Mouse (Mus musculus) gastrocnemius, postnatal 36 days (tissue): ENCODE measurements around the gene Gm12253. TPM values are rescaled to one million over a fixed set of nuclear protein-coding genes. Genes with fewer than 3 reads are reported as not detected.

Experiments
- DNase-seq, 2 experiments: peaks; one replicate each; pipeline ENCODE4 v3.0.0; 2022
- intact Hi-C: fragments of 180-260 bp; cut with DNase I; formaldehyde crosslinking; loops from one replicate; pipeline ENCODE4 v1.15.1; 2025
- long read RNA-seq, 2 experiments: library from polyadenylated mRNA; stranded (forward); transcript quantifications; one replicate each; pipeline ENCODE4 v2.0.0; 2021
- total RNA-seq, 2 experiments: library from RNA; stranded (reverse); gene quantifications; 2 replicates each; pipeline ENCODE4 v1.2.3; 2021

Gm12253 gene
- total RNA-seq: not detected
- long read RNA-seq, experiment 1: 0 reads
- long read RNA-seq, experiment 2: 0 reads

GRCm38 (mm10) chr11:58432259-58432658, at the start of gene Gm12253:
TSS of gene Gm12253 (plus strand) at chr11:58432559.
- intact Hi-C loops: no loop called here
- DNase-seq: no peak

- DNase-seq: no peak
- intact Hi-C loops: no loop called here
Observed at GRCm38 (mm10) chr11:58399985-58400645, 32.2 kb upstream of the Gm12253 start.

GRCm38 (mm10) chr11:58400655-58401054, 31.7 kb upstream of the Gm12253 start:
- intact Hi-C loops: no loop called here

DNA sequence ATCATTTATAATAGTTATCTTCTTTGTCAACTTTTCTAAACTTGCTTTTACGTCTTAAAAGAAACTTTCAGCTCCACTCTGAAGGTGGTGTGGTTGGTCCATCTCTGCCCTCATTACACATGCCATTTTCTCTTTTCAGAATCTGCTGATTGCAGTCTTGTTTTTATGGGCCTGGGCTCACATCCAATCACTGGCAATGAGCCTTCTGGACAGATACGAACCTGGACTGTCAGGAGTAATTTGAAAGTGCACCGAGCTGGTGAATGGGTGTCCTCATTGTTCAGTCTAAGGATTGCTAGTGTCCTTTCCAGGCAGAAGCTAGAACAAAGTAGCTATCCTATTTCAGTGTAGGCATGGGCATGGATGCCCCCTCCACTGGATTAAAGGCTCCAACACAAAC, 24.3 kb upstream of the Gm12253 start:
- DNase-seq: no peak
- intact Hi-C loops: no loop called here

More at GRCm38 (mm10) chr11:58400655-58401054, 31.7 kb upstream of the Gm12253 start:
- DNase-seq: no peak

GRCm38 (mm10) chr11:58418336-58418735, 14.0 kb upstream of the Gm12253 start:
- no peak for DNase-seq
- intact Hi-C loops: no loop called here

- intact Hi-C loops: no loop called here
- DNase-seq: no peak
Observed at GRCm38 (mm10) chr11:58420815-58421214, 11.5 kb upstream of the Gm12253 start, which contains the start of gene 1810065E05Rik. TSS of gene 1810065E05Rik (plus strand) at chr11:58421111.

DNA sequence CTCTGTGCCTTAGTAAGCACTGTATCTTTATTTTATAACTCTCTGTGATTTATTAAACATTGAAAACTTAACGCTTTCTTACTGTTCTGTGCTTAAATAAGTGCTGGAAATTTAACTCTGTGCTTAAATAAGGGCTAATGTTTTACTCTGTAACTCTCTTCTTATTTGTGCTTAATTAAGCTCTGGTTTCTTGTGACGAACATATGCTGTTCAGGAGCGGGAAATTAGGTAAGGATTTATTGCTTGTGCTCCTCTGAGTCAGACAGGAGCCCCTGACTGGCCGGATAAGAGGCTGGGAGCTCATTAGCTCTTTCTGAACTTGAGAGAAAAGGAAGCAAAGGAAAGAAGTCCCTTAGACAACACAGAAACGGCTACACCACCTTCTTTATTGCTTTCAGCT, 5.5 kb downstream of the Gm12253 start:
- no peak for DNase-seq
- intact Hi-C loops: no loop called here

GRCm38 (mm10) chr11:58452759-58453158, 20.4 kb downstream of the Gm12253 start, which contains the start of gene Lypd9:
TSS of gene Lypd9 (minus strand) at chr11:58452923.
- intact Hi-C loops: no loop called here
- DNase-seq: no peak

- intact Hi-C loops: no loop called here
- no peak for DNase-seq
Observed at GRCm38 (mm10) chr11:58453592-58453991, 21.2 kb downstream of the Gm12253 start.

DNA sequence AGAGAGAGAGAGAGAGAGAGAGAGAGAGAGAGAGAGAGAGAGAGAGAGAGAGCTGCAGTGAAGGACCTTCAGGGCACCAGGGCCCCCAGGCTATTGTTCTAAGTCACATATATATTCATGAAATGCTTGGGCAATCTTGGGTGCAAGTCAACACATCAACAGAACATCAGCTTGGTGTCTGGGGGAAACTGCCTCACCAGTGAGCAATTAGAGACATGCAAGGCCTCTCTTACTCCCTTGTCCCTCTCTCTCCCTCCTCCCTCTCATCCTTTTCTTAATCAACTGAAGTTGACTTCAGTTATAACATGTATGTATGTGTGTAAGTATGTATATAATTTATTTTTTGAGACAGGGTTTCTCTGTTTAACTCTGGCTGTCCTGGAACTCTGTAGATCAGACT, 29.8 kb downstream of the Gm12253 start, which contains the start of gene Olfr30:
Gene Olfr30 (minus strand): TSS at position 101 of the 400 bp plus-strand sequence.
- DNase-seq: no peak
- intact Hi-C loops: no loop called here

Other genes starting within 250 kb of the Gm12253 start
- gene Igtp, start 233.0 kb upstream of the Gm12253 start, total RNA-seq: 1 to 10 TPM; 3.7 to 6.7 TPM
- gene Irgm2, start 232.9 kb upstream of the Gm12253 start, total RNA-seq: 1 to 10 TPM; 6.0 to 7.9 TPM
- not detected for gene 4930438A08Rik, start 157.8 kb upstream of the Gm12253 start, total RNA-seq
- gene Zfp692, start 125.5 kb upstream of the Gm12253 start, total RNA-seq: 1 to 10 TPM; 3.4 to 4.0 TPM
- 10 to 100 TPM; 36.7 to 41.7 TPM for gene Zfp672, start 102.2 kb upstream of the Gm12253 start, total RNA-seq
- 10 to 100 TPM; 26.1 to 27.9 TPM for gene Sh3bp5l, start 101.8 kb upstream of the Gm12253 start, total RNA-seq
- not detected for gene Lypd8, start 53.5 kb upstream of the Gm12253 start, total RNA-seq
- not detected for gene 1810065E05Rik, start 11.4 kb upstream of the Gm12253 start, total RNA-seq
- gene Lypd9, start 20.4 kb downstream of the Gm12253 start, total RNA-seq: not detected
- not detected for gene Olfr30, start 29.7 kb downstream of the Gm12253 start, total RNA-seq
- gene Olfr332, start 60.0 kb downstream of the Gm12253 start, total RNA-seq: not detected
- not detected for gene Olfr331, start 70.0 kb downstream of the Gm12253 start, total RNA-seq
- gene Olfr330, start 102.3 kb downstream of the Gm12253 start, total RNA-seq: not detected
- not detected for gene Olfr329-ps, start 113.9 kb downstream of the Gm12253 start, total RNA-seq
- not detected for gene Olfr328, start 123.1 kb downstream of the Gm12253 start, total RNA-seq
- not detected for gene Olfr224, start 138.0 kb downstream of the Gm12253 start, total RNA-seq
- gene Olfr325, start 145.2 kb downstream of the Gm12253 start, total RNA-seq: not detected
- not detected for gene Olfr324, start 162.6 kb downstream of the Gm12253 start, total RNA-seq
- not detected for gene 2210407C18Rik, start 183.5 kb downstream of the Gm12253 start, total RNA-seq
- not detected for gene Olfr323, start 197.9 kb downstream of the Gm12253 start, total RNA-seq
- not detected for gene Trim58, start 207.9 kb downstream of the Gm12253 start, total RNA-seq
- gene Olfr322, start 226.2 kb downstream of the Gm12253 start, total RNA-seq: not detected
- not detected for gene Olfr320, start 248.5 kb downstream of the Gm12253 start, total RNA-seq